Mouse (Mus musculus): ENCODE results near the gene Dnaic2. TPM values are rescaled to one million over a fixed set of nuclear protein-coding genes. Genes with fewer than 3 reads are reported as not detected.
A peak's percentile ranks its signal among the peaks of the same experiment; 100 is the strongest.

Dnaic2 gene
- total RNA-seq, 2 experiments from 2014 or later = 1.6 to 3.5 TPM

GRCm38 (mm10) chr11:114699511-114699910 lies 27.7 kb upstream of the Dnaic2 start:
- no peak for DNase-seq (ENCODE audit: low spot score in 2 of 2)

GRCm38 (mm10) chr11:114702311-114702995 lies 24.8 kb upstream of the Dnaic2 start:
- peak in 1 of 2 experiments; percentile 40 for DNase-seq (ENCODE audit: low spot score in 2 of 2)

- no peak for DNase-seq (ENCODE audit: low spot score in 2 of 2)
Observed at GRCm38 (mm10) chr11:114702996-114703361, 24.2 kb upstream of the Dnaic2 start.

- DNase-seq (ENCODE audit: low spot score in 2 of 2) = peak; percentile 73 to 82
Observed at GRCm38 (mm10) chr11:114704071-114704913, 22.9 kb upstream of the Dnaic2 start.

- DNase-seq (ENCODE audit: low spot score in 2 of 2) = no peak
Observed at GRCm38 (mm10) chr11:114706358-114706757, 20.9 kb upstream of the Dnaic2 start.

- DNase-seq (ENCODE audit: low spot score in 2 of 2) = no peak
Observed at GRCm38 (mm10) chr11:114711393-114711792, 15.8 kb upstream of the Dnaic2 start.

GRCm38 (mm10) chr11:114711861-114712260 lies 15.3 kb upstream of the Dnaic2 start:
- no peak for DNase-seq (ENCODE audit: low spot score in 2 of 2)

GRCm38 (mm10) chr11:114714526-114714925 lies 12.7 kb upstream of the Dnaic2 start:
- peak; percentile 59 to 70 for DNase-seq (ENCODE audit: low spot score in 2 of 2)

- no peak for DNase-seq (ENCODE audit: low spot score in 2 of 2)
Observed at GRCm38 (mm10) chr11:114715531-114715930, 11.7 kb upstream of the Dnaic2 start.

GRCm38 (mm10) chr11:114720535-114720934 lies 6.7 kb upstream of the Dnaic2 start:
- DNase-seq (ENCODE audit: low spot score in 2 of 2) = no peak

GRCm38 (mm10) chr11:114722438-114722837 lies 4.8 kb upstream of the Dnaic2 start:
- no peak for DNase-seq (ENCODE audit: low spot score in 2 of 2)

GRCm38 (mm10) chr11:114723030-114723429 lies 4.2 kb upstream of the Dnaic2 start:
- no peak for DNase-seq (ENCODE audit: low spot score in 2 of 2)

- no peak for DNase-seq (ENCODE audit: low spot score in 2 of 2)
Observed at GRCm38 (mm10) chr11:114724787-114725590, 2.2 kb upstream of the Dnaic2 start.

GRCm38 (mm10) chr11:114727826-114728186 lies 598 bp downstream of the Dnaic2 start:
- no peak for DNase-seq (ENCODE audit: low spot score in 2 of 2)

- DNase-seq (ENCODE audit: low spot score in 2 of 2) = no peak
Observed at GRCm38 (mm10) chr11:114728333-114728732, 1.1 kb downstream of the Dnaic2 start.

GRCm38 (mm10) chr11:114729832-114730363 lies 2.7 kb downstream of the Dnaic2 start:
- no peak for DNase-seq (ENCODE audit: low spot score in 2 of 2)

GRCm38 (mm10) chr11:114731711-114732110 lies 4.5 kb downstream of the Dnaic2 start:
- no peak for DNase-seq (ENCODE audit: low spot score in 2 of 2)

GRCm38 (mm10) chr11:114732890-114733289 lies 5.7 kb downstream of the Dnaic2 start:
- DNase-seq (ENCODE audit: low spot score in 2 of 2) = no peak

GRCm38 (mm10) chr11:114736111-114736510 lies 8.9 kb downstream of the Dnaic2 start:
- DNase-seq (ENCODE audit: low spot score in 2 of 2) = no peak

GRCm38 (mm10) chr11:114736913-114737624 lies 9.9 kb downstream of the Dnaic2 start:
- DNase-seq (ENCODE audit: low spot score in 2 of 2) = peak; percentile 49 to 57

GRCm38 (mm10) chr11:114740598-114740997 lies 13.4 kb downstream of the Dnaic2 start:
- DNase-seq (ENCODE audit: low spot score in 2 of 2) = no peak
